In the genomic region with DNA sequence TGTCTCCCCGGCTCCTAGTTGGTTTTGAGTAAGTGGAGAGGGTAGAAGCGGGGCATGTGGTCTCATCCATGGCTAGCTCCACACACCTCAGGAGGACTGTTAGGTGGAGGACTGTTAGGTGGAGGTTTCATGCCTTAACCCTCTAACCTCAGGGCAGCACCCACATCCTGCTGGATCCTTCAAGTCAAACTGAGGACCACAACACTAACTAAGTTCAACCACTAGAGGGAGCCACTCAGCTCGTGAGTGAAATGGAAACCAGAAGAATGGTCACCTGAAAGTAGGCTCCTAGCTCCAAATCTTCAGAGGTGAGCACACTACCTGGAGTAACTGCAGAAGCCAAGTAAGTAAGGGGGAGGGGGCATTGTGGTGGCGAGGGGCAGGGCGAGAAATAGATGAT, we compare ENCODE assay signal across 10 mouse cellular contexts. TPM values are rescaled to one million over a fixed set of nuclear protein-coding genes. Genes with fewer than 3 reads are reported as not detected.
DNase-seq lines count a peak whose midpoint lies in the region; ATAC-seq lines count a peak whose summit lies in the region.
"Had no signal": no experiment of that assay in that cellular context is flagged by ENCODE, and none has a peak within 500 bp of the region (broad histone marks: within the 10 kb centered on the region; RNA-seq: fewer than 3 reads in every experiment).

No protein-coding gene starts in this region.

- no peak overlapping the region for H3K4me2 ChIP-seq in heart, embryonic 11.5 days
- H3K4me2 ChIP-seq: midbrain, embryonic 12.5 days had no signal

- no peaks in the 10 kb centered on the region for H3K36me3 ChIP-seq in heart, embryonic 11.5 days (ENCODE audit: control insufficient read depth, insufficient read depth, low read length)
- H3K36me3 ChIP-seq: midbrain, embryonic 12.5 days had no signal

- H3K27me3 ChIP-seq in heart, embryonic 11.5 days (ENCODE audit: control insufficient read depth, insufficient read depth, low read length): peaks cover 5% of the 10 kb centered on the region; the same call in 1 of the 2 replicates

- H3K27ac ChIP-seq in heart, embryonic 11.5 days (ENCODE audit: low read depth, low read length): no peak overlapping the region
- H3K27ac ChIP-seq: midbrain, embryonic 12.5 days had no signal

- no peaks in the 10 kb centered on the region for H3K4me1 ChIP-seq in heart, embryonic 11.5 days (ENCODE audit: control insufficient read depth, insufficient read depth, low read length)
- H3K4me1 ChIP-seq: midbrain, embryonic 12.5 days had no signal

- ATAC-seq in heart, embryonic 11.5 days (replicated peaks; ENCODE audit: insufficient number of reproducible peaks, low FRiP score, low TSS enrichment): no peak

- H3K4me3 ChIP-seq in heart, embryonic 11.5 days (ENCODE audit: low read depth, low read length): no peak overlapping the region
- H3K4me3 ChIP-seq: midbrain, embryonic 12.5 days had no signal

- WGBS in heart, embryonic 11.5 days (ENCODE audit: insufficient replicate concordance): 49% methylated on average over 5 of the region's 5 CpGs

- H3K9me3 ChIP-seq in heart, embryonic 11.5 days (replicated peaks; ENCODE audit: control insufficient read depth, low read length): no peaks in the 10 kb centered on the region; the same call in 1 of the 2 replicates
- H3K9me3 ChIP-seq: midbrain, embryonic 12.5 days had no signal

- peak; percentile 63 for DNase-seq in heart, adult 11 months
- DNase-seq in 3T3-L1 (ENCODE audit: low read depth, low spot score): peak; percentile 47
- DNase-seq in R1 (ENCODE audit: low read depth, low spot score): peak; percentile 76
- DNase-seq in induced T-regulatory cell, adult 2 months (ENCODE audit: low read depth): peak; percentile 90
- DNase-seq in ovary, adult 18-20 months (ENCODE audit: low spot score): no peak
- DNase-seq in kidney, adult 9 months: no peak
- no peak for DNase-seq in adrenal gland, postnatal 10 days

- H3K9ac ChIP-seq in heart, embryonic 11.5 days (ENCODE audit: low read depth, low read length): no peak overlapping the region
- H3K9ac ChIP-seq: midbrain, embryonic 12.5 days had no signal

RNA-seq across cellular contexts. Expression of a gene that starts 7.6 kb away (rescaled TPM):
- 1.2 and 1.4 TPM in 2 replicates for polyA plus RNA-seq in heart, embryonic 11.5 days (2014; fragmentation: Nextera tagmentation; extraction: Ambion mirVana)
- total RNA-seq in adrenal gland, postnatal 10 days (2021): 1 to 10 TPM; 3.7 to 4.6 TPM

RNA-seq across cellular contexts. Expression of a gene that starts 18.3 kb away (rescaled TPM):
- polyA plus RNA-seq in heart, embryonic 11.5 days (2014; fragmentation: Nextera tagmentation; extraction: Ambion mirVana): 2.1 and 4.0 TPM in 2 replicates
- 1 to 10 TPM; 2.4 to 6.6 TPM for total RNA-seq in adrenal gland, postnatal 10 days (2021)

RNA-seq across cellular contexts. Expression of a gene that starts 18.3 kb away (rescaled TPM):
- 5.8 and 6.1 TPM in 2 replicates for polyA plus RNA-seq in heart, embryonic 11.5 days (2014; fragmentation: Nextera tagmentation; extraction: Ambion mirVana)
- 10 to 100 TPM; 26.0 to 27.0 TPM for total RNA-seq in adrenal gland, postnatal 10 days (2021)

RNA-seq across cellular contexts. Expression of a gene that starts 41.3 kb away (rescaled TPM):
- not detected in 2 replicates for polyA plus RNA-seq in heart, embryonic 11.5 days (2014; fragmentation: Nextera tagmentation; extraction: Ambion mirVana)
- total RNA-seq in adrenal gland, postnatal 10 days (2021): not detected
- polyA plus RNA-seq: intestine, embryonic 14.5 days; midbrain, embryonic 12.5 days had no signal

Comparison
In these comparisons a context has a peak if more than half of its experiments do, and no peak if none do; other contexts are left out.
1. DNase-seq: peak in heart, adult 11 months (single experiment), 3T3-L1 (single experiment), R1 (single experiment) and induced T-regulatory cell, adult 2 months (single experiment); none in ovary, adult 18-20 months (single experiment), kidney, adult 9 months (single experiment) and adrenal gland, postnatal 10 days (single experiment).